Mouse (Mus musculus) fibroblast of lung, adult 2 months (primary cell): Measurements from ENCODE around the gene Akr1b10.
"Not testable (repeated sequence)": the region's sequence is repeated elsewhere in the genome, so short reads cannot be mapped to it uniquely, and the experiment has no call there.

Experiments used
- DNase-seq: peaks from one replicate; pipeline ENCODE4 v3.0.0-alpha.2; 2011; ENCODE audit warnings: low read depth

Gene Akr1b10

DNA sequence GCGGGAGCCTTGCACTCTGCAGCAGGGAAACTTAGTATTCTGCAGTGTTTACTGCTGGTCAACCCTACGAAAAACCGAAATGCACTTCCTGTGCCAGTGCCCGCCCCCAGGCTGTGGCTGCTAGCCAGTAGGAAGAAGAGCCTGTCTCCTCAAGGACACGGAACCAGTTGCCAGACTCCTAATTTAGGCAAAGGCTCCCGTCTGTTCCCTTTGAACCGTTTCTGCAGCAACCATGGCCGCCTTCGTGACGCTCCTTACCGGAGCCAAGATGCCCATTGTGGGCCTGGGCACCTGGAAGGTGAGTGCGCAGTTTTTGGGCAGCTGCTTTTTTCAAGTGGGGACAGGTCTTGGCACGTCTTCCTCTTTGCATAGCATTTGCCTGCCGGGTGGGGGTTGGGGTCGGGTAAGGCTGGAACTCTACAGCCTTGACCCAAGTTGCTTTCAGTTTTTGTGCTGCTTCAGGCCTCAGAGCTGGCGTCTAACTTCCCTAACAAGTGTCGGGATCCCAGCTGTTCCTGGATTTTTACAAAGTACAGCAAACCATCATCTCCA lies at the start of gene Akr1b10:
TSS of gene Akr1b10 (plus strand) at position 109 of the 552 bp plus-strand sequence.
- peak; percentile 34 for DNase-seq

DNA sequence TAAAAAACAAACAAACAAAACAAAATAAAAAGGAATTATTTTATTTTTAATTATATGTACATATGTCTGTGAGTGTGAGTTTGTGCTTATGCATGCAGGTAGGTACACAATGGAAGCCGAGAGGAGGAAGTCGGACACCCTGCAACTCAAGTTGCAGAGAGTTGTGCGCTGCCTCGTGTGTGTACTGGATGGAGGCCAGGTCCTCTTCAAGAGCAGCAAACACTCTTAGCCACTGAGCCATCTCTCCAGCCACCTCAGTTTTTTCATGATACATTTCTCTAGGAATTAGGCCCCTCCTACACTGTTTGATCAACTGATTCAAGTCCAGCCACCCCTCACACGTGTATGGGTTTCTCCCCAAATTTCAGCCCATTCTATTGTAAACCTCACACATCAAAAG lies 49.3 kb upstream of the Akr1b10 start:
- no peak for DNase-seq

DNA sequence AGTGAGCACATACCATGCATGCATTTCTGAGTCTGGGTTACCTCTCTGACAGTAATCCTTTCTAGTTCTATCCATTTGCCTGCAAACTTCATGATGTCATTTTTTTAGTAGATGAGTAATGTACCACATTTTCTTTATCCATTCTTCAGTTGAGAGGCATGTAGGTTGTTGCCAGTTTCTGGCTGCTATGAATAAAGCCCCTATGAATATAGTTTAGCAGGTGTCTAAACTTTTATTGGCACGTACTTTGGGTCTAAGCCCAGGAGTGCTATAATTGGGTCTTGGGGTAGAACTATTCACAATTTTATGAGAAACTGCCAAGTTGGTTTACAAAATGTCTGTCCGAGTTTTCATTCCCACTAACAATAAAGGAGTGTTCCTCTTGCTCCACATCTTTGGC lies 46.2 kb upstream of the Akr1b10 start:
- no peak for DNase-seq

DNA sequence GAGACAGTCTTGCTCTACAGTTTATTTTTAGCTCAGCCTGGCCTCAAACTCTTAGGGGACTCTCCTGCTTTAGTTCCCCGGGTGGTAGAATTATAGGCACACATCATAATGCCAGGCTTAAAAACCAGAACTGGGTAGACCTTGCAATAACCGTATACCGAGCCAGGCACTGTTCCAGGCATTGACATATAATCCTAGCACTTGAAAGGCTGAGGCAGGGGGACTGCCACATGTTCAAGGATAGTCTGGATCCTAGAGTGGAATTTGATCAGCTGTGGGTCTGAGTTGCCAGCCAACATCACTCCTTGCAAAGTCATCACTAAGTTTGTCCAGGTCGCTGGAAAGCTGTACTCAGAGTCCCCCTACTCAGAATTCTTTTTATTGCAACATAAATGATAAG lies 42.0 kb upstream of the Akr1b10 start:
- DNase-seq = no peak

DNA sequence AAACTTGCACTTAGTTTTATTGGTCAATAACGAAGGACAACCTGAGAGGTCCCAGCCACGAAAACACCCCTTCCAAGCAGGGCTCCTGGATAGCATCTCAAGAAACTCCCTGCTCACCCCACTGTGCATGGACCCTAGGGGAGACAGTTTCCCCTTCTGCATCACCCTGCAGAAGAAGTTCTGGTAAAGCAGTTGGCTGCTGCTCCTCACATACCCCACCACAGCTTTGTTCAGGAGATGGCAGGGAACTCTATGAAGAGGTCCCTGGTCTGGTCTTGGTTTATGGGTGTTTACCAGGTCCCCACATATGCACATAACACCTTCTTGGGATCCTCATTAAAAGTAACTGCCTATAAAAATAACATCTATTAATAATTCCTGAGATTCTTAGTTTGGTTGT lies 41.5 kb upstream of the Akr1b10 start:
- DNase-seq = no peak

DNA sequence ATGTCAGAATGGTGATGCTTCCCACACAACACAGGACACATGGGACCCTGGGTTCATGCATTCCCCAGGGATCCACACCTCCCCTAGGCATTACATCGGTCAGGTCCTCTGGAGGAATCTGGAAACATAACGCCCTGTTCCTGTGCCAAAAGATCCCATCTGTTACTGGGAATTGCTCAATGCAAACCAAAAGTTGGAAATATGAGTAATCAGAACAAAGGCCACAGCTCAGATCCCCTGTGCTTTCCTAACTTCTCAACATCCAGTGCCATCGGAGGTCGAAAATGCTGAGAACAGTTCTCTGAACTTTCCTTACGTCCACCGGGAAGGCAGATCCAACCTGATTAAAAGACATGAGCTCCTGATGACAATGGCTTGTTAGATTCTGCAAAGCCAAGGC lies 40.6 kb upstream of the Akr1b10 start:
- no peak for DNase-seq

DNA sequence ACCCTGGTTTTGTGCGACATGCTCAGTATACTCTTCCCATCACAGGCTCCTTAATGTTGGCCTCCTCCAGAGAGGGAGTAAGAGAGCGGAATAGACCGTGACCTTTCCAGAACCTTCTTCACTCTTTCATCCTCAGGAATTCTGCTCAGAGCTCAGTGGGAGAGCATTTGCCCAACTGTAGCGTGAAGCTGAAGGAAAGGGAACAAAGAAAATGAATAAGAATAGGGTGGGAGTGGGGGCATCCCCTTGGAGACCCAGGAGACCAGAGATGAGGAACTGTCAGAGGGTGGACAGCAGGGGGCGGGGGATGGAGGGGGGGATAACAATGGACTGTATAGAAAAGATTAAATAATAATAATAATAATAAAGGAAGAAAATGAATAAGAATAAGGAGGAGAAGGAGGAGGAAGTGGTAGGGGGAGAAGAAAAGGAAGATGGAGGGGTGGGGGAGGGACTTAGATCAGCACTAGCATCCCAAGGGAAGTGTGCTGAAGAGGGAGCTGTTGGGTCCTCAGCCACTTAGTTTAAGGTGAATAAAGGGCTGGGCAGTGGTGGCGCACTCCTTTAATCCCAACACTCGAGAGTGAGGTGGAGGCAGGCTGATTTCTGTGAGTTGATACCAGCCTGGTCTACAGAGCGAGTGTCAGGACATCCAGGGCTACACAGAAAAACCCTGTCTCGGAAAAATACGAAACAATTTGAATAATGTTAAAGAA lies 39.7 kb upstream of the Akr1b10 start:
- DNase-seq = no peak

DNA sequence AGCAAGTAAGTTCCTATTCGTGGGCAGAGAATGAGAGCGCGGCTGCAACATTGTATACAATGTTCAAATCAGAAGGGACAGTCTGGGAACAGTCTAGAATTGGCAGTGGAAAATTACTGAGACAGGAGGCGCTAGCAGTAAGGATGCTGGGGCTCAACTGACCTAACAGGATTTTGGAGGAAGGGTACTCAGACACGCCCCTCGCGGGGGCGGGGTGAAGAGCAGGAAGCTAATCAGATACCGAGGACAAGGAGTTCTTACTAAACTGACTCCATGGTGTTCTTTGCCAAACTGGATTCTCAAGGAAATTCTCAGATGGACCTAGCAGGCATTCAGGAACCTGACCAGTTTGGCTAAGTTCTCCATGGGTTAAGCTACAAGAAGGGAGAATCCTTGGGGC lies 39.1 kb upstream of the Akr1b10 start:
- no peak for DNase-seq

DNA sequence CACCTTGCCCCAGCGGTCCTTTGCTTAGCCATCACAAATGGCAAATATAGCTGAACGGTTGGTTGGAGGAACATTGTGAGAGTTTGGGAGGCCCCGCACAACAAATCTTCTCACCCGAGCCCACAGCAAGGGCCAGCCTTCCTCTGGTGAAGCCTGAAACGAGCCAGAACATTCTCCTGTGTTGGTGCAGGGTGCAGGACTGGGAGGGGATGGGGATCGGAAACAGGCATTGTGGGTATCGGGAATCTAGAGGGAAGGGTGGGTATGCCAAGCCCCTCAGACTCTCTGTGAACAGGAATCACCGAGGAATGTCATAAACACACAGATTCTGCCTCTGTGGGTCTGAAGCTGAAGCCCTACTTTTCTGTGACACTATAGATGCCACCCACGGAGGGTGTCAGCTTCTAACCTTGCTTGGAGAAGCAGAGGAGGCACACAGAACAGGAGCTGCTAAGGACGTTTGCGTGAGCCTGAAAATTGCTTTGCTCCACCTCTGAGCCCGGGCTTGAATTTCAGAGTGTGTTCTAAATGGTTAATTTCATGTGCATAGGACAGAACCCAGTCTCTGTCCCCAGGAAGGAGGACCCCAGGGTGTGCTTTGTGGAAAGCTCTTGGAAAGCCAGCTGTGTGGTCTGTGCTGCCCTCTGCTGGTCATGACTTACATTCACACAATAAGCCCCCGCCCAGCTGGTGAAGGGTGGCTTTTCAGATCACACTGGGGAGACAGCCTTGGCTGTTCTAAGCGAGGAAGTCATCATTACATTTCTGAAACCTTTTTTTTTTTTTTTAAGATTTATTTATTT lies 37.7 kb upstream of the Akr1b10 start:
- DNase-seq = no peak

DNA sequence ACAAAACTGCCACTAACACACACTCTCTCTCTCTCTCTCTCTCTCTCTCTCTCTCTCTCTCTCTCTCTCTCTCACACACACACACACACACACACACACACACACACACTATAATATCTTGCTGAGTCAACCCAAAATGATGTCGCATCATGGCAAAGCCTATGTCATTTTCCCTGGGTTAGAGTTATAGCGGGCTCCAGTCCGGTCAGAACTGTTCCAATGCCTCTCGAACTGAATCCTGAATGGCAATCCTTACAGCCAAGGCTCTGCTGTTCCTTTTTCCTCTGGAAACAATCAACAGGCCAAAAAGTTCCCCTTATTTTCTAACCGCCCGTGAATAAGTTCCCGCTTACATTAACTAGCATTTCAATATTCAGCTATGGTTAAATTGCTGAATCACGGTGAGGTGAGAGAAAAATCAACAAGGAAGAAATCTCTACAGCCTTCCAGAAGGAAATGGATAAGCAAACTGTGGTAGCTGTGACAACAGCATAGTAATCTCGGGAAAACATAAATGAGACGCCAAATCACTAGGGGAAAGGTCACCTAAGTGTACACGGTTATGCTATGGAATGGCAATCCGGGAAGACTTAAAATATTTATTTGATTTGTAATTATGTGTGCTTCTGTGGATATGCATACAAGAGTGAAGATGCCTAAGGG lies 33.9 kb upstream of the Akr1b10 start:
- no peak for DNase-seq

DNA sequence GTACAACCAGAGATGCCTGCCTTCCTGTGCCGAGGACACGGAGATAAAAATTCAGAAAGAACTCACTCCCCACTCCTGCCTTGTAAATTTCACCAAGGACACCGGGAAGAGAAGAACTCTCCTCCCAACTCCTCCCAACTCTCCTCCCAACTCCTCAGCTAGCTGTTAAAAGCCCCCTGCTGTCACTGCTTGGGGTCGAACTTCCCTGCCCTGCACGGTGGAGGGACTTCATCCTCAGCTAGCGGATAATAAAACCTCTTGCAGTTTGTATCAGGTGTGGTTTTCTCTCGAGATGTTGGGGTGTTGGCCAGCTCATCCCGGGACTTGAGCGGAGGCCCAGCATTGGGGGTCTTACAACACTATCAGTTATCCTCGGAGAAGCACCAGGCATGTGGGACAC lies 32.5 kb upstream of the Akr1b10 start:
- DNase-seq = not testable (repeated sequence)

DNA sequence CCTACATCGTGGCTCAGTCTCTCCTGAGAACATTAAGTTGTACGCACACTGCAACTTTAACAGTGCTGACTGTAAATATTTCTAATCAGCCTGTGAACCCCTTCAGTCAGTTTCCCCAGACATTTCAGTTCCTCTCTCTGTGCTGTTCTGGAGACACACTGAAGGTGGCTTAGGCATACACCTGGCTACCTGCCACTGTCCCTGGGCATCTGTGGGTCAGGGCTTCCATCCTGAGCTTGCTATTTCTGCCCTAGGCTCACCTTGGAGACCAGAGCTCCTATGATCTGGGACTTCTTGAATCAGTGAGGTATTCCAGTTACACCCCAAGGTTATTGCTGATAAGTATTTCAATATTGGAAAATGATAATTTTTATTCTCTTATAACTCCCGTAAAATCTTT lies 31.6 kb upstream of the Akr1b10 start:
- DNase-seq = no peak

DNA sequence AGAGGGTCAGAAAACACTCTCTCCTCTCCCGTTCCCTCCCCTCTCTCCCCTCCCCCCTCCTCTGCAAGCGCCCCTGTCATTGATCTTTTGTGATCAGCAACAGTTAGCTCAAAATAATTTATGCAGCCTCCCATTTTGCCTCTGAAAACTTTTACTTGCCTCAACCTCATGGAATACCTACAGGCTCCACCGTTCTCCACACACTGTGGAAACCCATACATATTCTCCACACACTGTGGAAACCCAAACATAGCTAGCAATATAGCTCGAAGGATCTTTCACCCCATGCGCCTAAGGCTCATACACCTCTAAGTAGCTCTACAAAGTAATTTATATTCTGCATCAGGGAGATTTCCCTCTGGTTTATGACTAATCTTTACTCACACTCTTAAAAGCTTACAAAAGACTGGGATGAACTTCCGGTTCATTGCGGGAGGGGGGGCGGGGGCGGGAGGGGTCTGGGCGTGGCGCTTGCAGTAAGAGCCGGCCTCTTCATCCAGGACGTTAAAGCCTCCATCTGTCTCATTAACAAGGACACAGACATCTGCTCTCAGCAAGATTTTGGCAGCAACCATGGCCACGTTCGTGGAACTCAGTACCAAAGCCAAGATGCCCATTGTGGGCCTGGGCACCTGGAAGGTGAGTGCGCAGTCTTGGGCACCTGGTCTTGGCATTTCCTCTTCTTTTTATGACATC lies 30.2 kb upstream of the Akr1b10 start, which contains the start of gene Akr1b8:
TSS of gene Akr1b8 (plus strand) at position 462 of the 696 bp plus-strand sequence.
- no peak for DNase-seq

DNA sequence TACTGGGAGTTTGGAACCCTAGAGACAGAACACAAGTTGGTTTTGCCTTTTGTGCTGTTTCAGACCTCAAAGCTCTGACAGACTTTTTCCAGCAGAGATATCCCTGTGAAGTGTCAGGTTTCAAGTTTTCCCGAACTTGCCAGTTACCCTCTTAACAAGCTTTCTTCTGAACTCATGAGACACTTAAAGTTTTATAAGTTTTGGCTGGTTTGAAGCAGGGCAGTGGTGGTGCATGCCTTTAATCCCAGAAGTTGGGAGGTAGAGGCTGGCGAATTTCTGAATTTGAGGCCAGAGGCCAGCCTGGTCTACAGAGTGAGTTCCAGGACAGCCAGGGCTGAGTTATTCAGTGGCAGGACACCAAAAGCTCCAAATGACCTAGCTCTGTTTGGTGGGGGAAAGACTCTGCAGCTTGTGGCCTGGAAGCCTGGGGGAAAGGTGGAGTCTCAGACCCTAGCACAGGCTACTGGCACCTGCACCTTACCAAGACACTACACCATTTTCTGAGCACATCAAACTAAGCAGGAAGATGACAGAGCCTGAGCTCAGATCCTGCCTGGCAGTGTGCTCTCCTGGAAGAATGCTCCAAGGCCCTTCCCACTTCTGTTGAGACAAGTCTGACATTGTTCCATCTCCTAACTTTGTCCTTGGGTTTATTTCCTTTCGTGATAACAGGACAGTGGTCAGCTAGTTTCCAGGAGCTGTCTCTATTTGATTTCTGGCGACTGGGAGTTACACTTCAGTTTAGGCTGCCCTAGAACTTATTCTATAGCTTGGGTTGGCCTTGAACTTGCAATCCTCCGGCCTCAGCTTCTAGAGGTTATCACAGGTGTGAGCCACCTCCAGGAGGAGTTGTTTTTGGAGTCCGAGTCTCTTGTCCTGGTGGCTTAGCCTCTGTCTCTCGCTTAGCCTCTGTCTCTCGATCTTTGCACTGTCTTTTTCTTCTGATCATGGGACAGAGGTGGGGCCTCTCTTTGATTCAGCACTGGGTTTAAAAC lies 29.4 kb upstream of the Akr1b10 start:
- no peak for DNase-seq

DNA sequence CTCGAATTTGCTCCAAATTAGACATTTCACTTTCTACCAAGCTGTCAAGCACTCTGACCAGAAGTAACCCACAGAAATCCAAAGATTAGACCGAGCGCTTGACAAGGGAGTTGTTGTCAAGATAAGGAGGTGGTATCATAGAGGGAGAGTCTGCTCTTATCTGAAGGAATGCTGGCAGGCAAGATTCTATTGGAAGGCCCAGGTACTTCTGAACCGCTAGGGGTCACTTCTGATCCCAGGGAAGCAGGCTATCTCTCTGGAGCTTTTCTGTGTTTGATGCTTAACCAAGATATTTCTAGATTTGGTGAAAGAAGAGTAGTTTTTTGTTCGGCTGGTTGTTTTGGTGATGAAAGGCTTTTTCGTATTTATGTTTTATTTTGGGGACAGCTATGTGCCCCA lies 28.7 kb upstream of the Akr1b10 start:
- no peak for DNase-seq

DNA sequence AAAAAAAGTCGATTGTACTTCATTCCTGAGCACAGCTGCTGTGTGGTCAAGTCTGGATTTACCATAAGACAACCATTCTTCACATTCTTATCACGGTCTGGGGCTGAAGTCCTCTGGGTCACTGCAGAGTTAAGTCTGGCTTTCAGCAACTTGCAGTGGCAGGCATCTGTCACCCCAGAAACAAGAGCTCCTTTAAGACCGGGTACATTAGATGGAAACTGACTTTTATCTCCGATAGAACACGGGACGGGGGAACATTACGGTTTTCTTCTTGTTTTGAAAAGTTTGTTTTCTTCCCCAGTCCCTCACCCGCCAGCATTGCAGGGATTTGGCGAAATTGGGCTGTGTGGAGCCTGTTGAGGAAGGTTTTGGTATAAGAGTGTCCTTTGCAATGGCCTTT lies 28.2 kb upstream of the Akr1b10 start:
- no peak for DNase-seq

DNA sequence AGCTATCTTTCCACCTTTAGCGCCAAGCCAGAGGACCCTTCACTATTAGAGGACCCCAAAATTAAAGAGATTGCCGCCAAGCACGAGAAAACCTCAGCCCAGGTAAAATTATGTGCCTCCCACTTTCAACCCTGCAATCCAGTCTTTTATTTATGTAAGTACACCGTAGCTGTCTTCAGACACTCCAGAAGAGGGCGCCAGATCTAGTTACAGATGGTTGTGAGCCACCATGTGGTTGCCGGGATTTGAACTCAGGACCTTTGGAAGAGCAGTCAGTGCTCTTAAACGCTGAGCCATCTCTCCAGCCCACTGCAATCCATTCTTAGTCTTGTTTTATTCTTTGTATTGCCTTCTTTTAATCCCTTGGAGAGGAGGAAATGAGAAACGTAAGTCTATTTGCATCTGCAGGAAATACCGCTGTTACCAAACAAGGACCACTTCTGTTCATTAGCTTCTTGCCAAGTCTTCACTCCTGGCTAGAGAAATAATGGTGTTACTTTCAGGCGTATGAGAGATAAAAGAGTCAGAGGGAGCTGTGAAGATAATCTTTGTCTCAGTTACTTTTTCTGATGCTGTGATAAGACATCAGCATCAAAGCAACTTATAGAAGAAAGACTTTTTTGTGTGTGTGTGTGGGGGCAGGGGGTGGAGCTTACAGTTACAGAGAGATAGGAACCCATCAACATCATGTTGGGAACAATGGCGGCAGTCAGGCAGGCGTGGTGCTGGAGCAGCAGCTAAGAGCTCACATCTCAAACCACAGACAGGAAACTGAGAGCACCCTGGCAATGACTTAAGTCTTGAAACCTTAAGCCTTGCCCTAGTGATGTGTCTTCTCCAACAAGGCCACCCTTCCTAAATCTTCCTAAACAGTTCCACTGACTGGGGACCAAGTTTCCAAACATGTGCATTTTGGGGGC lies 19.5 kb upstream of the Akr1b10 start:
- no peak for DNase-seq

DNA sequence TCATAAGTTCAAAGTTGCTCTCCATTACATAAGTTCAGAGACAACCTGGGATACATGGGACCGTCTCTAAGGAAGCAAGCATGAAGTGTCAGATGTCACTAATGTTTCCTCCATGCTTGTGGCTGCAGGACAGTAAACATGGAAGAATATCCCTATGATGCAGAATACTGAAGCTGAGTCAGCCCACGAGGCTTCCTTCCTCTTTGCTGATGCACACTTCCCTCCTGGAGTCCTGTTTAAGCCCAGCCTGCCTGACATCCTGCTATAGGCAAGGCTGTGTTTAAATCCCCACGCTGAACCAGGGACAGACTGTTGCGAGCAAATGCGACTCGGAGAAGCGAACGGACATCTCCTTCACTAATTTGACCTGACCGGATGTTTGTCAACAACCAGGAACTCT lies 16.0 kb upstream of the Akr1b10 start:
- DNase-seq = no peak

DNA sequence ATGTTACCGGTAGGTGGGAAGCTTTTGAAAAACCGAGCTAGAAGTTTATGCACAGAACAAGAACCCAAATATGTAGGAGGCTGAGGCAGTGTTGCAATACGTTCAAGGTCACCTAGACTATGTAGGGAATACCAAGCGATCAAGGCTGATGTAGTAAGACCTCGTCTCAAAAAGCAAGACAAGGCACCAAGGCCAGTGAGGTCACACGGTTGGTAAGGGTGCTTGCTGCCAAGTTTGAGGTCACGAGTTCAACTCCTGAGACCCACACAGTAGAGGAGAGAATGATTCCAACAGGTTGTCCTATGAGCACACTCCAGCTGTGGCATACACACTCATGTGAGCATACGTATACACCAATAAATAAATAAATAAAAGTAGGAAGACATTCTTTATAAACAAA lies 13.9 kb upstream of the Akr1b10 start:
- no peak for DNase-seq
